ENCODE assay signal across 7 mouse cellular contexts in the genomic region with DNA sequence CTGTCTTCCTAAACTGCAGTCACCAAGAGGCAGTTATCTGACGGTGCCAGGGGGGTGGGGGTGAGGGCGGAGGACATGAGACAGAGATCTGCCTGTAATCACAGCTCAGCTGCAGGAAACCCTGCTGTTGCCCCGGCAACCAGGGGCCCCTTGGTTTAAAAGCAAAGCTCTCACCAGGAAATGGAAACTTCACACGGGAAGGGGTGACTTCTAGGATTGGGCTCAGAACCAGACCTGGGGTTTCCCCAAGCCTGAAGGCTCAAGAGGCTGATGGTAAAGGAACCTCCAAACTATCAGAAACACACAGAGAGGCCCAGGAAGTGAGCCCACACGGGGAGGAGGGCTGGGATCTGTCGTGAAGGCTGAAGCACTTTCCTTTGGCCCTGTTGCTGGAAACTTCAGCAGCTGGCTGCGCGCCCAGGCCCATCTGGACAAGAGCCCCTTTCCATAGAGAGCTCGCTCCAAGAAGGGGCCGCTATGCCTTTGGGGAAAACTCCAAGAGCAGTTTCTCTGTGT. TPM values are rescaled to one million over a fixed set of nuclear protein-coding genes. Genes with fewer than 3 reads are reported as not detected.
DNase-seq lines count a peak whose midpoint lies in the region; ATAC-seq and TF ChIP-seq lines count a peak whose summit lies in the region.

No protein-coding gene starts in this region.

- H3K4me1 ChIP-seq in embryonic facial prominence, embryonic 13.5 days = peaks cover 84% of the 10 kb centered on the region
- peaks cover 81% of the 10 kb centered on the region for H3K4me1 ChIP-seq in liver, embryonic 12.5 days

- peak; percentile 80 for DNase-seq in adrenal gland, postnatal 25 days
- DNase-seq in heart, adult 9 months (ENCODE audit: low spot score in 2 of 2) = peak; percentile 91 to 94
- peak; percentile 61 to 67 for DNase-seq in kidney, adult 8-10 months
- peak; percentile 76 to 83 for DNase-seq in spleen, postnatal 4 days (ENCODE audit: low spot score in 2 of 2)

- peaks cover 88% of the 10 kb centered on the region for H3K79me2 ChIP-seq in myocyte (ENCODE audit: control insufficient read depth, insufficient read depth)

- peaks cover 52% of the 10 kb centered on the region for H3K36me3 ChIP-seq in embryonic facial prominence, embryonic 13.5 days
- peaks cover 25% of the 10 kb centered on the region for H3K36me3 ChIP-seq in liver, embryonic 12.5 days
- peaks cover 30% of the 10 kb centered on the region for H3K36me3 ChIP-seq in myocyte (ENCODE audit: control insufficient read depth, insufficient read depth)

- no peaks in the 10 kb centered on the region for H3K9me3 ChIP-seq in embryonic facial prominence, embryonic 13.5 days
- no peaks in the 10 kb centered on the region for H3K9me3 ChIP-seq in liver, embryonic 12.5 days (replicated peaks)

- H3K4me3 ChIP-seq in embryonic facial prominence, embryonic 13.5 days = peak overlapping the region; percentile 12
- no peak overlapping the region for H3K4me3 ChIP-seq in liver, embryonic 12.5 days
- no peak overlapping the region for H3K4me3 ChIP-seq in myocyte

- no peak for TF ChIP-seq POLR2A in myocyte (IDR thresholded peaks at IDR 0.05; ENCODE audit: insufficient read length, low read depth)

- ATAC-seq in embryonic facial prominence, embryonic 13.5 days (ENCODE audit: insufficient number of reproducible peaks, insufficient read depth, low FRiP score, low TSS enrichment, low read depth) = peak; percentile 84
- ATAC-seq in liver, embryonic 12.5 days = peak; percentile 76

- 4% methylated on average over 10 of the region's 10 CpGs for WGBS in embryonic facial prominence, embryonic 13.5 days
- WGBS in liver, embryonic 12.5 days (ENCODE audit: insufficient replicate concordance) = 9% methylated on average over 10 of the region's 10 CpGs

- peak overlapping the region; percentile 51; the same call in 1 of the 2 replicates for H3K9ac ChIP-seq in embryonic facial prominence, embryonic 13.5 days
- H3K9ac ChIP-seq in liver, embryonic 12.5 days = no peak overlapping the region

- no peaks in the 10 kb centered on the region for H3K27me3 ChIP-seq in embryonic facial prominence, embryonic 13.5 days
- H3K27me3 ChIP-seq in liver, embryonic 12.5 days (replicated peaks) = no peaks in the 10 kb centered on the region
- no peaks in the 10 kb centered on the region for H3K27me3 ChIP-seq in myocyte (ENCODE audit: control insufficient read depth, insufficient read depth, insufficient read length)

- H3K27ac ChIP-seq in embryonic facial prominence, embryonic 13.5 days = peak overlapping the region; percentile 97
- H3K27ac ChIP-seq in liver, embryonic 12.5 days = peak overlapping the region; percentile 77

- H3ac ChIP-seq in myocyte (ENCODE audit: control insufficient read depth, insufficient read length) = no peak overlapping the region

- H3K4me2 ChIP-seq in embryonic facial prominence, embryonic 13.5 days = peak overlapping the region; percentile 53
- peak overlapping the region; percentile 38 for H3K4me2 ChIP-seq in liver, embryonic 12.5 days
- H3K4me2 ChIP-seq in myocyte (ENCODE audit: low read depth) = peak overlapping the region; percentile 28

TF ChIP-seq in myocyte, 11 proteins besides CTCF, POLR2A, EP300 and RAD21:
- TF ChIP-seq MAX (IDR thresholded peaks at IDR 0.05; ENCODE audit: low read depth) = no peak
- no peak for TF ChIP-seq SRF (IDR thresholded peaks at IDR 0.05; ENCODE audit: control insufficient read depth, insufficient read length, low read depth)
- TF ChIP-seq POLR2AphosphoS2 (IDR thresholded peaks at IDR 0.05; ENCODE audit: insufficient read length, low read depth) = no peak
- TF ChIP-seq E2F4 (IDR thresholded peaks at IDR 0.05; ENCODE audit: insufficient read depth) = no peak
- no peak for TF ChIP-seq USF1 (IDR thresholded peaks at IDR 0.05; ENCODE audit: low read depth)
- TF ChIP-seq CEBPB (IDR thresholded peaks at IDR 0.05; ENCODE audit: insufficient read depth, poor library complexity, severe bottlenecking) = no peak
- TF ChIP-seq TCF12 (IDR thresholded peaks at IDR 0.05; ENCODE audit: insufficient read depth, poor library complexity, severe bottlenecking) = no peak
- no peak for TF ChIP-seq TCF3 (IDR thresholded peaks at IDR 0.05; ENCODE audit: insufficient read length, low read depth)
- no peak for TF ChIP-seq REST (IDR thresholded peaks at IDR 0.05; ENCODE audit: insufficient read depth, insufficient read length)

RNA-seq across cellular contexts. Expression of a gene that starts 10.1 kb away (rescaled TPM):
- total RNA-seq in adrenal gland, postnatal 25 days (2021) = 94.6 and 115 TPM in 2 replicates
- 246 and 262 TPM in 2 replicates for polyA plus RNA-seq in embryonic facial prominence, embryonic 13.5 days (2015; fragmentation: Nextera tagmentation; extraction: Ambion mirVana)
- polyA plus RNA-seq in liver, embryonic 12.5 days (2016; fragmentation: Nextera tagmentation; extraction: Ambion mirVana) = 52.9 and 54.7 TPM in 2 replicates
- polyA plus RNA-seq in myocyte (2012; fragmentation: generic; extraction: Trizol) = 722 TPM

RNA-seq across cellular contexts. Expression of a gene that starts 54.8 kb away (rescaled TPM):
- total RNA-seq in adrenal gland, postnatal 25 days (2021) = 8.8 and 11.2 TPM in 2 replicates
- 0.27 and 0.41 TPM in 2 replicates for polyA plus RNA-seq in embryonic facial prominence, embryonic 13.5 days (2015; fragmentation: Nextera tagmentation; extraction: Ambion mirVana)
- polyA plus RNA-seq in liver, embryonic 12.5 days (2016; fragmentation: Nextera tagmentation; extraction: Ambion mirVana) = 1.0 and 1.2 TPM in 2 replicates
- 0.11 TPM for polyA plus RNA-seq in myocyte (2012; fragmentation: generic; extraction: Trizol)
